Mouse (Mus musculus): Measurements from ENCODE around the gene Csf1.

The Csf1 gene

DNA sequence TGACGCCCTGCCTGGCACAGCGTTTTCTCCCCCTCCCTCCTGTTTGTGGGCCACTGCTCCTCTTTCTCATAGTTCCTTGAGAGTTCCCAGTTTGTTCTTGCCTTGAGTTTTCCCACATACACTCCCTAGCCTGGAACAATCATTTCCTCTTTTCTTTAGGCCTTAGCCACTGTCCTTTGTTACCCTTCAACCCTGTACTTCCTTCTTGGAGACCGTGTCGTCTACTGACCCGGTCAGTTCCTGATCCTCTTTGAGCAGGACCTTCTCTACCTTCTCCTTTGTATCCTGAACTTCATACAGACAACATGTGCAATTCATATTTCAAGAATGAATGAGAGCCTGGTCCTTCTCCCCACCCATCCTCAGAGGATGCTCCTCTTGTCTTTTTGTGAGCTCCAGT lies 21.0 kb upstream of the Csf1 start:
- DNase-seq, result no peak

DNA sequence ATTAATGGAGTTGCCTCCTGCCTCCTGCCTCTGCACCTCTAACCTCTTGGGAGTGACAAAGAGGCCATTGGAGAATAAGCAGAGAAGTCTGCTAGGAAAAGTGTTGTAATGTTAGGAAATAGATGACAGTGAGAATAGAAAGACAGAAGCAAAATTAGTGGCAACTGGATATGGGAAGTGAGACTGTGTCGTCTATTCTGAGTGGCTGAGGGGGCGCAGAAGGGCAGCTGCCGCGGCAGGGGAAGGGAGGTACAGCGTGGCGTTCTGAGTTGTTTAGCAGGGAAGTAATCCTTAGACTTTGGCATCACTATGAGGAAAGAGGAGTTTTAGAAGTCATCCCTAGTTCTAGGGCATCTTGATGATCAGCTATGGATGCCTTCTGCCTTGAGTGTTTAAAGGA lies 17.7 kb upstream of the Csf1 start:
- DNase-seq, result no peak

DNA sequence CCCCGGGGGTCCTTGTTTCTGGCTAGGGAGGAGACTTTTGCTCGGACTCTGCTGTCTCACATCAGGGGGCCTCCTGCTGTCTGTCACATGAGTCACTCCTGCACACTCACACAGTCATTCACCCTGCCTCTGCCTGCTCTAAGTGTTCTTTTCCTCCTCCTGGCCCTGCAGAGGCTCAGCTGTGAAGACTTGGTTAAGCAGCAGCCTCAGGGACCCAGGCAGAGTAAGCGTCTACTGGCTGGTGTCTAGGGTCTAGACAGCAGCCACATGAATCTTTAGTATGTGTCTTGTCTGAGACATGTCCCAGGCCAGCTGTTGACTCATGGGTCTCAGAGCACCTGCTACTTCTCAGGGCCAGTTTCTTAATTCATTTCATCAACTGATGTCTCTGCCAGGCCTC lies 16.0 kb upstream of the Csf1 start:
- DNase-seq, result no peak

DNA sequence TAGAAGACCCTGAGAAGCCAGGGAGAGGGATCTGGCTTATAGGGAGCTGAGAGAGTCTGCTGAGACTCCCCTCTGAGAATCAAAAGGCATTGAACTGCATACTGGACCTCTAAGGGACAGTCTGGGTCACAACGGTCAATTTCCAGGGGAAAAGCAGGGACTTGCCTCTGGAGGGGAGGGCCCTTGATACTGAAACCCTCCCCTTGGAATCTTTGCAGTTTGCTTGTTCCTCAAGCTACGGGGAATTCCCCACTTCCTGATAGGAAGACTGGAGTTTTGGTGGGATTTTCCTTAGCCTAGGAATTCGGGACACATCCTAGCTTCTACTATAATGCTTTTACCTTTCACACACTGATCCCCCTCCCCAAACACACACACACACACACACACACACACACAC lies 15.5 kb upstream of the Csf1 start:
- DNase-seq, result no peak

GRCm38 (mm10) chr3:107775056-107775455 lies 14.8 kb upstream of the Csf1 start:
- DNase-seq, result no peak

- no peak for DNase-seq
Measured at GRCm38 (mm10) chr3:107772860-107773259, 12.6 kb upstream of the Csf1 start.

DNA sequence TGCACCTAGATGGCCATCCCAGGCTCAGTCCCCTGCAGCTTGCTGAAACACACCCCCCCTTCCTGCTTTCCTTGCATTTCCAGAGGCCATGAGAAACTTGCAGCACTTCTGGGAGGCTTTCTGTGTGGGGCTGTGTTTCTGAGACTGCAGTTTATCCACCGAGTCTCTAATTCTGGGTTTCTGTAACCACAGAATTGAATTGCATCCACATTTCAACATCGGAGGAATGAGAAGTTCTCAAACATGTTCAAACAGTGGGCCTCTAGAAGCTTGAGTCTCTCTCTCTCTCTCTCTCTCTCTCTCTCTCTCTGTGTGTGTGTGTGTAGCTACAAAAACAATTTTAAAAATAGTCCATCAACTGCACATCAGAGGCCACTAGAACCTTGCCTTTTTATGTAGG lies 9.4 kb upstream of the Csf1 start:
- DNase-seq, result no peak

DNA sequence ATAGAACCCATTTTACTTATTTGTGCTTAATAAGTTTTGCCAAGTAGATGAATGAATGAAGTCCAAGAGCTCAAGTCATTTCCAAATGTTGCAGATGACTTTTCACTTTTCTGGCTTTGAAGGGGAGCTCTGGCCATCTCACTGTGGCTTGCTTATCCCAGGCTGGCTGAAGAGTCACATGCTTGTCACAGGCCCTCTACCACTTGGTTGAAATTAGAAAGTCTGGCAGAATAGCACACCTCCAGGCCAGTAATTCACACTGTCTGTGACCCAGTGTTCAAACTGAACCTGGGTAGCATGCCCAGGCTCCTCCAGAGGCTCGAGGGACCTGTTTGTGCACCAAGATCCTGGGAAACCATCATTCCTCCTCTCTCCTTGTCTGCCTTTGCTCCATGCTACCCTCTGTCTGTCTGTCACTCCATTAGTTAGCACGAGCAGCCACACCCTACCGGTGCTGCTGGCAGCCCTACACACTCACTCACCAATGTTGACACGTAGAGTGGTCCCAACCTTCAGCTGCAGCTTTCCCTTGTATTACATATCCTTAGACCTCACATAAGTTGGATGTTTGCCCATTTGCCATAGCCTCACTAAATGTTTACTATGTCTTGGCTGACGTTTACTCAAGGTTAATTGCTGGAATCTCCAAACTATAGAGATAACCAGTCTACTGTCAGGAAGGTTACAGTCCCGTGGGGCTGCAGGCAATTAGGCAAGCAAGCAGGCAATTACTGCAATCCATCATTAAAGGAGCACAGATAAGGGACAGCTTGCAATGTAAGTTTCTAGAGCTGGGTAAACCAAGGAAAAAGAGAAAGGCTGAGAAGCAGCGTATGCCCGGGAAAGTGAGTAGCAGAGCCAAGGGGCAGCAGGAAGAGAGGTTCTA lies 8.1 kb upstream of the Csf1 start:
- DNase-seq, result no peak

GRCm38 (mm10) chr3:107766804-107767203 lies 6.5 kb upstream of the Csf1 start:
- no peak for DNase-seq

GRCm38 (mm10) chr3:107765979-107766378 lies 5.7 kb upstream of the Csf1 start:
- DNase-seq, result no peak

DNA sequence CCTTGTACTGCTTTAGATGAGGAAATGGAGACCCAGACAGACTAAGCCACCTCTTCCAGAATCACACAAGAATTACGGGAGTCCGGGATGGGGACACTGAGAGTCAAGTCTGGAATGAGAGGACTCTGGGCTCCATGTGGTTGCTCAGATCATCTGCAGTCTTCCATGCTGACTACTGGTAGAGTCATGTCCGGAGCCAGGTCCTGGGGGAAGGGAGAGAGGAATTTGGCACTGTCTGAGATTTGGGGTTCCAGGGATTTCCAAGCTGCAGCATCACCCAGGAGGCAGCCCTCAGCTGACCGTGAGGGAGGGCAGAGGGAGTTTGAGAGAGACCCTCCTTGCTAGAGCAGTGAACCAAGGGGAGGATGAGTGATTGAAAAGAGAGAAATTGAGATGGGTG lies 3.3 kb upstream of the Csf1 start:
- no peak for DNase-seq

DNA sequence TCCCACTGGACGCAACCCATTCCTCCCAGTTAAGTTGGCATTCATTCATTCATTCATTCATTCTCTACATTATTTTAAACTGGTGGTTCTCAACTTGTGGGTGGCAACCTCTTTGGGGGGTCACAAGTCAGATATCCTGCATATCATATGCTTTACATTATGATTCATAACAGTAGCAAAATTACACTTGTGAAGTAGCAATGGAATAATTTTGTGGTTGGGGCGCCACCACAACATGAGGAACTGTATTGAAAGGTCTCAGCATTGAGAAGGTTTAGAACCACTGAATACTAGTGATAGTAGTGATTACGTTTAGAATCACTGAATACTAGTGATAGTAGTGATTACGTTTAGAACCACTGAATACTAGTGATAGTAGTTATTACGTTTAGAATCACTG lies 1.2 kb upstream of the Csf1 start:
- DNase-seq, result no peak

DNA sequence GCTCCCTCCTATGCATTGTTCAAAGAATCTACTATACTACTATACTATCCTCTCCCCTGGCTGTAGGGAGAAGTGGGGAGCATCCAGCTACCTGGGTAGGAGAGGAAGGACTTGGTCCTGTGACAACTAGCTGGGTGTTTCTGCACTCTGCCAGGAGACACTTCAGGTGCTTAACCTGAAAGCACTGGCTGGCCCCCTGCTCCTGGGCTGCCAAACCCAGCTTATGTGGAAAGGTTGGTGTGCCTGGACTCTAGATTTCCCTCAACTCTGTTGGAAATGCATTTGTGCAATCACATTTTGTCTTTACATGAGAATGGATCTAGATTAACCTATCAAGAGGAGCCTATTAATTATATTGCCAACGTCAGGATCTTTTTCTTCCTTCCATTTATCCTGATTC lies 502 bp upstream of the Csf1 start:
- DNase-seq, result no peak

DNA sequence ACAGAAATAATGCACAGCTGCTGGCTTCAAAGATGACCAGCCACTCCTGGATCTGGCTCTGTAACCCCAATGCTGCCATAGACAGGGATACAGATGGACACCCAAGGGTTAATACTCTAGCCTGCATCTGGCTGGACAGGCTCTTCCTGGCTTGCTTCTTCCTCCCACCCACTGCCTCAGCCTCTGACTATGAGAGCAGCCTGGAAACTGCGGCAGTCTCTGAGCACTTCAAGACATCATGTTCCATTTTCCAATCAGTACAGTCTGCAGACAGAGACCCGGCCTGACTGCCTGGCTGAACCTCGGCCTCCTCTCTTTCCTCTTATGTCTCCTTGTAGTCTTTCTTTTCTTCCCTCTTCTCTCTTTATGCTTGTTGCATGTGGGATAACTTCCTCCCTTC lies 1.6 kb downstream of the Csf1 start:
- DNase-seq, result no peak

- no peak for DNase-seq
Measured at GRCm38 (mm10) chr3:107758176-107758575, 2.1 kb downstream of the Csf1 start.

DNA sequence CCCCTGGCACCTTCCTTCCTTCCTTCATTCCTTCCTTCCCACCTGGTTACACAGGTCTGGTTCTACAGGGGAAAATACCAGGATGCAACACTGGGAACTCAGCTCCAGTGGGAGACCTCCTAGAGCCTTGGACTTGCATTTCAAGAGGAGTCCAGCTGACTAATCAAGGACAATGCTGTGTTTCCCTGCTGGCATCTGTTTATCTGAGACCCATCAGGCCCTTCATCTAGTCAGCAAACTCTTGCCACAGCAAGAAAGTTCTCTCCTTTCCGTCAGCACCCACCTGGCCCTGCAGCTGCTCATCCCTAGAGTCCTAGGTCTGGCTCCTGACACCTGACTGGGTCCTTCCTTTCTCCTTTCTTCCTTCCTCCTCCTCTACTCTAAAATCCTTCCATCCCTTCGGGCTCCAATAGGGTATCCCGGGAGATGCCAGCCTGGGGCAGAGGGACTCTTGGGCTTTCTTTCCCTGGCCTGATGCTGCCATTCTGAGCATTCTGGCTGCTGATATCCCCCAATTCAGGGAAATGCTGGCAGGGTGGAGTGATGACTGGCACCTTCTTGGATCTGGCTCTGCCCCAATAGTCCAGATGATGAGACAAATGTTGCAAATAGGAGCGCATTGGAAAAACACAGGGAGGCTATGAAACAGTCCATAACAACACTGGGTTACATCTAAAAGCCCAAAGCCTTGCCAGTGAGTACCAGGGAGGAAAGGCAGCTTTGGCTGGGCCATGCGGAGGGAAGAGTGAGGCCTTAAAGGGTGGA lies 2.7 kb downstream of the Csf1 start:
- no peak for DNase-seq

GRCm38 (mm10) chr3:107756481-107756866 lies 3.8 kb downstream of the Csf1 start:
- no peak for DNase-seq

GRCm38 (mm10) chr3:107755702-107756480 lies 4.4 kb downstream of the Csf1 start:
- no peak for DNase-seq

GRCm38 (mm10) chr3:107754632-107755031 lies 5.6 kb downstream of the Csf1 start:
- DNase-seq, result peak; percentile 16 to 18

GRCm38 (mm10) chr3:107751607-107752006 lies 8.7 kb downstream of the Csf1 start:
- no peak for DNase-seq

GRCm38 (mm10) chr3:107750775-107751540 lies 9.3 kb downstream of the Csf1 start:
- DNase-seq, result no peak

DNA sequence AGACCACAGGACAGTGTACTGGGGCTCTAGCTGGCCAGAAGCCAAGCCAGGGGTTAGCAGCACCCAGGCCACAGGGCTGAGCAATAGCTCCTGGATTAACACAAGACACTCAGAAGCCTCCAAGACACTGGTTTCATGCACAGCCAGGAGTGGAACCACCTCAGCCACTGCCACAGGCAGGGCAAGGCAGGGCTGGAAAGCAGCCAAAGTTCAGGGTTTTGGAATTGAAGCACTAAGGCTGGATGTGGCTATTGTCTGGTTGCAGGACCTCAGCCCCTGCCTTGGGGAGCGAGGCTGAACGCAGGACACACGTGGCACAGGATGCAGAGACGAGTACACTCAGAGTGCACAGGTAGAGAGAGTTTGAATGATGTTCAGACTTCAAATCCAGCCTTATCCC lies 10.8 kb downstream of the Csf1 start:
- no peak for DNase-seq
